Mouse (Mus musculus) spleen, postnatal 4 days (tissue): Measurements from ENCODE around the gene Clec18a.
"Not testable (repeated sequence)": the region's sequence is repeated elsewhere in the genome, so short reads cannot be mapped to it uniquely, and the experiment has no call there.

Experiments
- DNase-seq, 2 experiments: peaks; one replicate each; pipeline ENCODE4 v3.0.0; 2022; ENCODE audit warnings: low spot score in 2 of 2

Gene Clec18a

GRCm38 (mm10) chr8:111092326-111092725 lies at the start of gene Clec18a:
Gene Clec18a, minus strand, starts transcription at chr8:111092426.
- not testable (repeated sequence) for DNase-seq

- DNase-seq, result no peak
Observed at GRCm38 (mm10) chr8:111130756-111131155, 38.5 kb upstream of the Clec18a start.

GRCm38 (mm10) chr8:111119481-111119880 lies 27.3 kb upstream of the Clec18a start:
- no peak for DNase-seq

GRCm38 (mm10) chr8:111114891-111115290 lies 22.7 kb upstream of the Clec18a start:
- DNase-seq, result no peak

- peak; percentile 33 to 73 for DNase-seq
Observed at GRCm38 (mm10) chr8:111094719-111095302, 2.6 kb upstream of the Clec18a start.

- peak; percentile 91 to 95 for DNase-seq
Observed at GRCm38 (mm10) chr8:111093865-111094718, 1.9 kb upstream of the Clec18a start, which contains the start of gene Pdpr. Gene Pdpr, plus strand, starts transcription at chr8:111094630.

GRCm38 (mm10) chr8:111091706-111092105 lies 520 bp downstream of the Clec18a start:
- no peak for DNase-seq

GRCm38 (mm10) chr8:111090126-111090525 lies 2.1 kb downstream of the Clec18a start:
- DNase-seq, result peak; percentile 73 to 93

- DNase-seq, result not testable (repeated sequence)
Observed at GRCm38 (mm10) chr8:111083936-111084335, 8.3 kb downstream of the Clec18a start.

- no peak for DNase-seq
Observed at GRCm38 (mm10) chr8:111081580-111082258, 10.5 kb downstream of the Clec18a start.

GRCm38 (mm10) chr8:111079861-111080271 lies 12.4 kb downstream of the Clec18a start:
- DNase-seq, result no peak

GRCm38 (mm10) chr8:111079461-111079860 lies 12.8 kb downstream of the Clec18a start:
- DNase-seq, result no peak

GRCm38 (mm10) chr8:111075926-111076325 lies 16.3 kb downstream of the Clec18a start:
- no peak for DNase-seq

GRCm38 (mm10) chr8:111068660-111069059 lies 23.6 kb downstream of the Clec18a start:
- DNase-seq, result not testable (repeated sequence)

- peak in 1 of 2 experiments; percentile 54 for DNase-seq
Observed at GRCm38 (mm10) chr8:111067439-111067838, 24.8 kb downstream of the Clec18a start.

- DNase-seq, result no peak
Observed at GRCm38 (mm10) chr8:111066308-111066707, 25.9 kb downstream of the Clec18a start.

GRCm38 (mm10) chr8:111062893-111063292 lies 29.3 kb downstream of the Clec18a start:
- DNase-seq, result no peak

GRCm38 (mm10) chr8:111062072-111062757 lies 30.0 kb downstream of the Clec18a start:
- DNase-seq, result peak; percentile 83 to 94

- no peak for DNase-seq
Observed at GRCm38 (mm10) chr8:111061688-111062071, 30.5 kb downstream of the Clec18a start.

GRCm38 (mm10) chr8:111058946-111059572 lies 33.2 kb downstream of the Clec18a start:
- no peak for DNase-seq

- DNase-seq, result peak; percentile 44 to 77
Observed at GRCm38 (mm10) chr8:111056691-111057293, 35.4 kb downstream of the Clec18a start.
